Mouse (Mus musculus): Measurements from ENCODE around the gene Pcnx2. TPM values are rescaled to one million over a fixed set of nuclear protein-coding genes. Genes with fewer than 3 reads are reported as not detected.

The Pcnx2 gene
- polyA plus RNA-seq (2012; ENCODE audit: low replicate concordance) = 0.22 TPM in 1 of 2 replicates, not detected in the other

DNA sequence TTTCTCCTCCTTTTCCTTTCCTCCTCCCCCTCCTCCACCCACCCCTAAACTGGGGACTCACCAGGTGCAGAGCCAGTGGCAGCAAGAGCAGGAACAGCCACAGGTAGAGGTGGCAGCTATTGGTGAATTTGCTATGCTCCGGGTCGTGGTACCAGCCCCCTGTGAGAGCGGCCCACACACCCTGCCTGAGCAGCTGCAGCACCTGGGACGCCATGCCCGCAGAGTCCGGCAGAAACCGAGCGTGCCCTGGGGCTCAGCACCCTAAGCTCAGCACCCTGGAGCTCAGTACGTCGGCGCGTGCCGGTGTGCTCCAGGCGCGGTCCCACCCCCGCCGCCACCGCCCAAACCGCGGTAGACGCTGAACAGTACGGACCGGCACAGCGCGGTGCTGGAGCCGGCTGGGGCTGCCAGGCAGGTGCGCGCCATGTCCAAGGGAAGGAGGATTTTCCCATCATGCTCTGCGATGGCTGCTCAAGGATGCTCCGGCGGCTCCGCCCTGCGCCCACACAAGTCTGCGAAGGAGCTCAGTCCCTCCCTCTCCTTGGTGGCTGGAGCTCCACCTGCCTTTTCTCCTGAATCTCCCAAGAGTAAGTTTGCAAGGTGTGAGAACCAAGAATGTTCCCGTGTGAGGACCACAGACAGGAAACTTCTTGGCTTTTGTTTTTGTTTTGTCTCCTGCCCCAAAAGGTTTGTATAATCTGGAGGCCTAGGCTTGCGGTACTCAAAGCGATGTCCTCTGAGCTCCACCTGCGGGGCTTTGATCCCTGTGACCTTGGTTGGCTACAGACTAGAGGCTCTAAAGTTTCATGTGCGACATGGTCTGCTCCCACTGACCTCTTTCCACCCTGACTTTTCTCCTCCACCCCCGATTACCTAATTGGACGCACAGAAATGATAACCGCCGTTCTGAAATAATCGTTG, at the start of gene Pcnx2:
Gene Pcnx2, minus strand, starts transcription at position 450 of the 921 bp plus-strand sequence.

DNA sequence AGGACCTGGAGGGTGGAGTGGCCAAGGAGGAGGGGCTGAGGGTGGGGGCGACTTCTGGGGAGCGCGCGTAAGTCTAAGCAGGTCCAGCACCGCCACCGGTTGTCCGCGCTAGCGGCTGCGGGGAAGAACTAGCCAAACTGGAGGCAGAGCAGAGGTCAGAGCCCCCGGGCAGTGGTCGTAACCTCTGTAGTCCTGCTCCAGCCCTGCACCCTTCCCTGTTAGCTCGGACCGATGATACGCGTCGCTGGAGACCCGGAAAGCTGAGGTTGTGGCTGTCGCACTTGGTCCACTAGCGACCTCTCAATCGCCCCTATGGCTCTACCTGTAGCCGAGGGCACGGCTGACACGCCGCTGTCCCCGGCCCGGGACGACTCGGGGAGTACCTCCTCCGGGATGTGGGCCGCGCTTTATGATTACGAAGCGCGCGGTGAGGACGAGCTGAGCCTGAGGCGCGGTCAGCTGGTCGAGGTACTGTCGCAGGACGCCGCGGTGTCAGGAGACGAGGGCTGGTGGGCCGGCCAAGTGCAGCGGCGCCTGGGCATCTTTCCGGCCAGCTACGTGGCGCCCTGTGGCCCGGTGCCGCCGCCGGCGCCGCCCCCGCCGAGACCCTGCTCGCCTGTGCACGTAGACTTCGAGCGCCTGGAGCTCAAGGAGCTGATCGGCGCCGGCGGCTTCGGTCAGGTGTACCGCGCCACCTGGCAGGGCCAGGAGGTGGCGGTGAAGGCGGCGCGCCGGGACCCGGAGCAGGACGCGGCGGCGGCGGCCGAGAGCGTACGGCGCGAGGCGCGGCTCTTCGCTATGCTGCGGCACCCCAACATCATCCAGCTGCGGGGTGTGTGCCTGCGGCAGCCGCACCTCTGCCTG, 12.5 kb upstream of the Pcnx2 start, which contains the start of gene Map3k21:
Gene Map3k21, plus strand, starts transcription at position 86 of the 864 bp plus-strand sequence.

GRCm38 (mm10) chr8:125729746-125730145, 168.4 kb downstream of the Pcnx2 start, which contains the start of gene Ntpcr:
Ntpcr (plus strand) TSS chr8:125729963.

Other genes with a start within 250 kb of the Pcnx2 start
- gene Map10, start 228.5 kb downstream of the Pcnx2 start, polyA plus RNA-seq (2012; ENCODE audit: low replicate concordance) = 0.16 and 0.22 TPM in 2 replicates
- 9.3 and 16.5 TPM in 2 replicates for gene Ntpcr, start 168.4 kb downstream of the Pcnx2 start, polyA plus RNA-seq (2012; ENCODE audit: low replicate concordance)
- not detected in 2 replicates for gene Map3k21, start 12.1 kb upstream of the Pcnx2 start, polyA plus RNA-seq (2012; ENCODE audit: low replicate concordance)
- gene Kcnk1, start 96.9 kb upstream of the Pcnx2 start, polyA plus RNA-seq (2012; ENCODE audit: low replicate concordance) = 0.18 TPM in 1 of 2 replicates, not detected in the other

Data from leukemia stem cell, adult 10-12 weeks (primary cell).